Mouse (Mus musculus): ENCODE results near the gene Epm2a.
"Not testable (repeated sequence)": the region's sequence is repeated elsewhere in the genome, so short reads cannot be mapped to it uniquely, and the experiment has no call there.

DNA sequence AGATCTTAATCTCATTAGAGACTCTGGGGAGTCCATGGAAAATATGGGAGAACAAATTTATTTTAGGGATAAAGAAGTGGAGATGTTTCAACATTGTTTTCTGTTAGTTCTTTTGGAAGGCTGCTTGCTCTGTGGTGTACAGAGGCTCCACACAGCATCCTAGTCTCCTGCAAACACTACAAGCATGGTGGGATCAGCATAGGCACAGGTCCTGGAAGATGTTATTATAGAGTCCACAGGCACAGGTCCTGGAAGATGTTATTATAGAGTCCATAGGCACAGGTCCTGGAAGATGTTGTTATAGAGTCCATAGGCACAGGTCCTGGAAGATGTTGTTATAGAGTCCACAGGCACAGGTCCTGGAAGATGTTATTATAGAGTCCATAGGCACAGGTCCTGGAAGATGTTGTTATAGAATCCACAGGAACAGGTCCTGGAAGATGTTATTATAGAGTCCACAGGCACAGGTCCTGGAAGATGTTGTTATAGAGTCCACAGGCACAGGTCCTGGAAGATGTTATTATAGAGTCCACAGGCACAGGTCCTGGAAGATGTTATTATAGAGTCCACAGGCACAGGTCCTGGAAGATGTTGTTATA is 25.2 kb upstream of the Epm2a start:
- not testable (repeated sequence) for TF ChIP-seq POLR2A (IDR thresholded peaks at IDR 0.05; ENCODE audit: insufficient read depth, low read depth, low read length); CTCF (IDR thresholded peaks at IDR 0.05)
